Mouse (Mus musculus): ENCODE measurements around the gene Pfn1. TPM values are rescaled to one million over a fixed set of nuclear protein-coding genes. Genes with fewer than 3 reads are reported as not detected.

Pfn1 gene
- total RNA-seq, 2 experiments from 2014 or later = 326 to 379 TPM

DNA sequence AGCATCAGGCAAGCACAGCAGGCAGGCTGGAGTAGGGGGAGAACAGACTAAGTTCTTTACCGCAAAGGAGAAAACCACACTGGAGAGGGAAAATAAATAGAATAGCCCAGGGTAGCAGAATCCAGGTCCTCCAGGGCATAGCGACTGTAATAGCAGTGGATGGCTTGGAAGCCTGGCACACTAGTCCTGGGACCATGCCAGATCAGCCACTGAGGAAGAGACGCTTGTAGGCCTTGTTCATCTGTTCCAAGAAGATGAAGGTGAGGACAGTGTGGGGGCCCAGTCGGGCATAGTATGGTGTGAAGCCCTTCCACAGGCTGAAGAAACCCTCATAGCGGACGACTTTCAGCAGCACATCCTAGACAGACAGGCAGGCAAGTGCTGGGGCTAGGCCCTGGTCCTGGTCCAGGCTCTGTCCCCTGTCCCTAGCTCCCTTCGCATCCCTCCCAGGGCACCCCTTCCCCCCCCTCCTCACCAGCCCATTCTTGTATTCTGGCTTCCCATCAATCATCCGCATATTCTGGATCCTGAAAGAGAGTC, 9.8 kb downstream of the Pfn1 start:
- no peak for DNase-seq
- intact Hi-C loops (cut with DNase I) = no loop called here

DNA sequence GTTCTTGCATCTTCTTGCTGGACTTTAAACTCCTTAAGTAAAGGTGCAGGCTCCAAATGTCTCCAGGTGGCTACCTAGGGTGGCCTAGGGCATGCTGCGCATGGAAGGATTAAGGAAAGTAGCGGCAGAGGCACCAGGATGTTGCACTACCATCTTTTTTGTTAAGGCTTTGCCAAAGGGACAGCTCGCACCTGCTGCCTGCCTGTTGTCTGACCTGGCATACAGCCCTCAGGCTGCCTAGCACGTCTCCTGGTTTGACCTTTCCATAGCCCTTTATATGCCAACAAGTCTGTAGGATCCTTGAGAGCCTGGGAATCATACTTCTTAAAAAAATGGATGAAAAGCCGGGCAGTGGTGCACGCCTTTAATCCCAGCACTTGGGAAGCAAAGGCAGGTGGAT, 11.4 kb downstream of the Pfn1 start:
- intact Hi-C loops (cut with DNase I) = no loop called here
- no peak for DNase-seq

DNA sequence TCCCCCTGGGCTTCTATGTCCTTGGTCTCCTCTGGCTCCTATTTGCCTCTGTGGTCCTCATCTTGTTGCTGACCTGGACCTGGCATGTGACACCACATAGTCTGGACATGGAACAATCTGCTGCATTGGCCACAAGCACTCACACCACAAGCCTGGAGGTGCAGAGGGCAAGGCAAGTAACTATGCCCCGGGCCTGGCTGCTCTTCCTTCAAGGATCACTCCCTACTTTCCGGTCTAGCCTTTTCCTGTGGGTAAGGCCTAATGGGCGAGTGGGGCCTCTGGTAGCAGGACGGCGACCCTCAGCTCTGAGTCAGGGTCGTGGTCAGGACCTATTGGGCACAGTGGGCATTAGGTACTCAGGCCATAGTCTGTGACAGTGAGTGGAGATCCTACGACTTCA, 13.2 kb downstream of the Pfn1 start:
- intact Hi-C loops (cut with DNase I) = no loop called here
- no peak for DNase-seq

DNA sequence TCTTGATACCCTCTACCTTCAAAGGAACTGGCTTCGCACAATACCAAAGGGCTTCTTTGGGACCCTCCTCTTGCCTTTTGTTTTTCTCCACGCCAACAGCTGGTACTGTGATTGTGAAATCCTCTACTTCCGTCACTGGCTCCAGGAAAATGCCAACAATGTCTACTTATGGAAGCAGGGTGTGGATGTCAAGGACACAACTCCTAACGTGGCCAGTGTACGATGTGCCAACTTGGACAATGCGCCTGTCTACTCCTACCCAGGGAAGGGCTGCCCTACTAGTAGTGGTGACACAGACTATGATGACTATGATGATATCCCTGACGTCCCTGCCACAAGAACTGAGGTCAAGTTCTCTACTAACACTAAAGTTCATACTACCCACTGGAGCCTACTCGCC, 14.5 kb downstream of the Pfn1 start:
- intact Hi-C loops (cut with DNase I) = no loop called here
- DNase-seq = no peak

- DNase-seq = no peak
- intact Hi-C loops (cut with DNase I) = no loop called here
Observed at GRCm38 (mm10) chr11:70638714-70639278, 15.6 kb downstream of the Pfn1 start, which contains the start of gene Gp1ba. Gene Gp1ba, plus strand, starts transcription at chr11:70639122.

DNA sequence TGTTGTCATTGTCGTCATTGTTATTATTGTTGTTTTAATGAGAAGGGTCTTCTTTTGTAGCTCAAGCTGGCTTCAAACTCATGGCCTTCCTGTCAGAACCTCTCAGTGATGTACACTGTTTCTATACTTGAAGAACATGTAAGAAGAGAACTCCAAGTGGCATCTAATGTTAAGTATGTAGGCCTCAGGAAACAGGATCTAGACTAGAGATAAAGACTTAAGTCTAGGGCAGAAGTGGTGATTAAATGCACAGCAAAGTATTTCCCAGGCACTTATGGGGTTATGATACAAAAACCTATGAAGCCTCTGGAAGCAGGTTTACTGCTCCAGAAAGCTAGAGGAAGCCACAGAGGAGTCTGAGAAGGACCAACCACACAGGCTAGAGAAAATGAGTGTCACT, 16.2 kb downstream of the Pfn1 start:
- intact Hi-C loops (cut with DNase I) = no loop called here
- no peak for DNase-seq

DNA sequence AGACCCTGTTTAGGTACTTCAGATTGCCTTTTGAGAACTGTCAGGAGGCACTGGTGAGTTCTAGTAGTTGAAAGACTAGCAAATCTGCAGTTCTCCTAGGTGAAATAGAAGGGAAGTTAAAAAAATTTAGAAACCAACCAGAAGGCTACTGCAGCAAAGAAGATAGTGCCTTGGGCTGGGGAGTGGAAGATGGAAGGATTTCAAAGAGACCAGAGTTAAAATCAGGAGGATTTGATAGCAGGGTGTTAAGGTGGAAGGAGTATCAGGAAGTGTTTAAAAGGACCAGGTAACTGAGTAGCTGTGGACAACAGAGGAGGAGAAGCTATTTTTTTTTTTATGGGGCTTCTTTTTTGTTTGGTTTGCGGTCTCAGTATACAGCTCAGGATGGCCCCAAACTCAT, 16.7 kb downstream of the Pfn1 start:
- intact Hi-C loops (cut with DNase I) = no loop called here
- DNase-seq = no peak

DNA sequence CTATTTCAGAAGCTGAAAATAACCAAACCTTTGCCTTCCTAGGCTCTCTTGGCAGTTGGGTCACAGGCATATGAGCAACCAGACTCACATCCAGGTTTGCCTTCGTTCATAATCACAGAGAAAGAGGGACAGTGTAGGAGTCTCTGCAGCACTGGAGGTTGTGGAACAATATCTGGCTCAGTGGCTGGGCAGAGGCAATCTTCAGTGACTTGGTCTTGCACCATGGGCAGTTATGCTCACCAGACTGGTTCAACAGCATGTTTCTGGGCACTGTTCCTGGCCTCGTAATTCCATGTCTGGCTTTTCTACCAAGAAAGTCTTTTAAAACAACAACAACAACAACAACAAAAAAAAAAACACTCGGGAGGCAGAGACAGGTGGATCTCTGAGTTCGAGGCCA, 18.8 kb downstream of the Pfn1 start:
- intact Hi-C loops (cut with DNase I) = no loop called here
- no peak for DNase-seq

GRCm38 (mm10) chr11:70630129-70630528, 24.3 kb downstream of the Pfn1 start:
- intact Hi-C loops (cut with DNase I) = loop anchor here (2.0 to 5.0 kb wide), 2 partner anchors 112 to 125 kb away; no protein-coding TSS in a partner anchor
- no peak for DNase-seq

DNA sequence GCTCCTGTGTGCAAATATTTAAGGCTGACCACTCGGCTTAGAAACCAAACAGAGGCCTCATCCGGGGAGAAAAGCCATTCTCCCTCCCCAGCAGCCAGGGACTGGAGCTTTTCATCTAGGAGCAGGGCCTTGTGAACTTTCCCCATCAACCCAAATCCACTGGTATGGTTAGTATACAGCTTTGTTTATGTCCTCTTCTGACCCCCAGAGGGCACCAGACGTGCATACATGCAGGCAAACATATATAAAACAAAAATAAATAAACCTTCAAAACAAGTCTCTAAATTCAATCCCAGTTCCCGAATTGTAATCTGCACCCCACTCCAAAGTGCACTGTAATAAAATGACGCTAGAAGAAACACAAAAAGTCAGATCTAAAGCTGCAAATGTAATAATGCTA, 24.9 kb downstream of the Pfn1 start:
- no peak for DNase-seq
- intact Hi-C loops (cut with DNase I) = no loop called here

DNA sequence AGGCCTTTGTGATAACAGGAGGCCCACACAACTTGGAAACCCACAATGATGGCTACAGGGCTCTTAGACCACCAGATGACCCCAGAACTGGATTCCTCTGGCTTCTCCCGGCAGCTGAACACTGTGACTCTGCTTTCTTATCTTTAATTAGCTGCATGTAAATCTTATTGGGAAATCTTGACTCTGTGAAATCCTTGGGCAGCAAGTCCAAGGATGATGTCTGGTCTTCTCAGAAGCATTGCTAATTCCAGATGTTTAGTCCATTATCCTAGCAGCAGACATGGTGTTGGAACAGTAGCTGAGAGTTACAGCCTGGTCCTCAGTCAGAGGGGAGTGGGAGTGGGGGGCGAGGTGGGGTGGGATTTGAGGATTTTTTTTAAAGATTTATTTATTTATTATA, 26.0 kb downstream of the Pfn1 start:
- intact Hi-C loops (cut with DNase I) = no loop called here
- no peak for DNase-seq

- intact Hi-C loops (cut with DNase I) = no loop called here
- no peak for DNase-seq
Observed at GRCm38 (mm10) chr11:70626877-70627276, 27.6 kb downstream of the Pfn1 start.

DNA sequence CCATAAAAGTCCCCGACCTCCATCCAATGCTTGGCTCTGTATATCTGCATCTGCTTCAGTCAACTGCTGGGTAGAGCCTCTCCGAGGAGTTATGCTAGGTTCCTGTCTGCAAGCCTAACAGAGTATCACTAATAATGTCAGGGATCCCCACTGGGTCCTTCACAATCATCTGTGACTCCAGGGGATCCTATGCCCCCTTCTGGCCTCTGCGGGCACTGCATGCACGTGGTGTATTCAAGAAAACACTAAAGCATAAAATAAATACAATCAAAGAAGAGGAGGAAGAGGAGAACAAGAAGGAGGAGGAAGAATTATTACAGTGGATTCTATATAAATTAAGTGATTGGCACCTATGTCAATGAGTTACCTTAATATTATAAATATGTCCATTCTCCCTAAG, 29.0 kb downstream of the Pfn1 start:
- intact Hi-C loops (cut with DNase I) = no loop called here
- DNase-seq = peak; percentile 39 to 68

GRCm38 (mm10) chr11:70623053-70623742, 31.2 kb downstream of the Pfn1 start:
- intact Hi-C loops (cut with DNase I) = no loop called here
- DNase-seq = no peak

DNA sequence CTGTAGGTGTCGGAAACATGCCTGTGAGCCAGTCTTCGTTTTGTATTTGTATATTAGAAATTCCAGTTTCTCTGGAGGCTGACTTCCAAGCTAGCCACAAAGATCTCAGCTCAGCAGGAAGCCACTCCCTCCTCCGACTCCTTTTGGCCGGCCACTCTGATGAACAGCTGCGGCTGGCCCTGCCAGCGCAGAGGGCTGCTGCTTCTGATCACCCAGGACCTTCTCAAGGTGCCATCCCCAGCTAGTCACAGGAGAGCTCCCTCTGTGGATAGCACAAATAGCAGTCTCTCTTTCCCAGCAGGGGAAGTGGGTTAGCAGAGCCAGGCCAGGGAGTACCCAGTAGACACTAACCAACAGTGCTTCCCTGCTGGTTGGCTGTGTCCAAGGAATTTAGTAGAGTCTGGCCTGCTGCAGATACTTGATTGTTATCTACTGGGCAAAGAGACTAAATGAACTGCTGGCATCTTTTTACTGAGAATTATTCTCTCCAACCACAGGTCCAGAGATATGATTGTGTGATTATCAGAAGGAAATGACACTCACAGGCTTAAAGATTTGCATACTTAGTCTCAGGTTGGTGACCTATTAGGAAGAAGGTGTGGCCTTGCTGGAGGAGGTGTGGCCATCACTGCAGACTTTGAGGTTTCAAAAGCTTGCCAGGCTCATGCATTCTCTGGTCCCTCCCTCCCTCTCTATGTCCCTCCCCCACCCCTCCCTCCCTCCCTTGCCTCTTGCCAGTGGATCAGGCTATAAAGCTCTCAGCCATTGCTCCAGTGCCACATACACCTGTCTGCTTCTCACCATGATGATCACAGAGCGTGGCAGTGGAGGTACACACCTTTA, 32.3 kb downstream of the Pfn1 start:
- intact Hi-C loops (cut with DNase I) = no loop called here
- peak; percentile 23 to 25 for DNase-seq

GRCm38 (mm10) chr11:70619101-70619500, 35.3 kb downstream of the Pfn1 start, which contains the start of gene Chrne:
Gene Chrne, minus strand, starts transcription at chr11:70619216.
- no peak for DNase-seq
- intact Hi-C loops (cut with DNase I) = loop anchor here (10.0 kb wide), 1 partner anchor 204 kb away; the partner anchor contains the start of gene Pelp1

GRCm38 (mm10) chr11:70615516-70616093, 38.8 kb downstream of the Pfn1 start, which contains the start of gene 4930544D05Rik:
Gene 4930544D05Rik, plus strand, starts transcription at chr11:70615848.
- no peak for DNase-seq
- intact Hi-C loops (cut with DNase I) = loop anchor here (10.0 kb wide), 1 partner anchor 201 kb away; the partner anchor contains the start of gene Pelp1

DNA sequence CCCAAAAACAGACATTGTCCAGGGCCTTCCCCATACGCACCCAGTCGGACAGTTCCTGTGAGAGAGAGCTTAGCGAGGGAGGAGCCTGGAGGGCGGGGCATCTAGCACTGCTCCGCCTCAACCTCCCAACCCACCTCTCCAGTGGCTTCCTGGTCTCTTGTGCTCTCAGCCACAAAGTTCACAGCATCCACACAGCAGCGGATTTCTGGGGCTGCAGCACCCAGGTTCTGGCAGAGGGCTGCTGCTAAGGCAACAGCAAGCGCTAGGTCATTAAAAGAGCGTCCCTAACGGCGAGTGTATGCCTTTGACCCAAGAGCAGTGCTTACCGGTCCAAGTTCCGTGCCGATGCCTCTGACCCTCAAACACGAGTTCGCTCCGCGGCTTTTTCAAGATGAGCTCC, 39.4 kb downstream of the Pfn1 start:
- DNase-seq = peak; percentile 62 to 70
- intact Hi-C loops (cut with DNase I) = loop anchor here (10.0 kb wide), 1 partner anchor 200 kb away; the partner anchor contains the start of gene Pelp1

DNA sequence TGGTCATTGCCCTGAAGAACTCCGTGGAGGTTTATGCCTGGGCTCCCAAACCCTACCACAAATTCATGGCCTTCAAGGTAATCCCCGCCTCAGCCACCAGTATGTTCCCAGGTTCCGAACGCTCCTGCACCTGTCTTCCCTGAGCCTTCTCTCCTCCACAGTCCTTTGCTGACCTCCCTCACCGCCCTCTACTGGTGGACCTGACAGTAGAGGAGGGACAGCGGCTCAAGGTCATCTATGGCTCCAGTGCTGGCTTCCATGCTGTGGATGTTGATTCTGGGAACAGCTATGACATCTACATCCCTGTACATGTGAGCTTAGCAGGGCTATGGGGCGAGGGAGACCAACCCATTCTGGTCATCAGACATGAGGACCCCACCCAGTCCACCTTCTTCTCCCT, 41.9 kb downstream of the Pfn1 start:
- intact Hi-C loops (cut with DNase I) = loop anchor here (10.0 kb wide), 1 partner anchor 198 kb away; the partner anchor contains the start of gene Pelp1
- DNase-seq = no peak

DNA sequence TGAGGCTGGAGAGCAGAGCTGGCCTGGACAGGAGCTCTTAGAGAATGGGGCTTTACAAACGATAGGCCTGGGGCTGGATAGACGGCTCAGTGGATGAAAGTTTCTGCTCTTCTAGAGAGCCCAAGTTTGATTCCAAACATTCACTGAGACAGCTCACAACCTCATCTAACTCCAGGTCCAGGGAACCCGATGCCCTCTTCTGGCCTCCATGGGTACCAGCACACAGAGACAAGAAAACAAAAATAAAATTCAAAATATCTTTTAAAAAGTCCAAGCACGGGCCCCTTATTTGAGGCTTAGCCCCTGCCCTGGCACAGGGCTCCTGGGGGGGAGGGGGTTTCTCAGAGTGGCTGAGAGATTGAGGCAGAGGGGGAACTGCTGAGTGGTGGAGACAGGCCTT, 43.7 kb downstream of the Pfn1 start:
- intact Hi-C loops (cut with DNase I) = loop anchor here (10.0 kb wide), 1 partner anchor 196 kb away; the partner anchor contains the start of gene Pelp1

More for the DNA sequence above, 43.7 kb downstream of the Pfn1 start:
- no peak for DNase-seq
